Mouse (Mus musculus) naive thymus-derived CD4-positive, alpha-beta T cell, adult 5 months (primary cell): ENCODE measurements around the gene Vmn2r21. TPM values are rescaled to one million over a fixed set of nuclear protein-coding genes. Genes with fewer than 3 reads are reported as not detected.

Source experiments
- polyA plus RNA-seq: library from polyadenylated mRNA; unstranded; fragments of 100-300 nt; shearing (Covaris generic); gene quantifications from one replicate; pipeline ENCODE4 v1.2.1, GENCODE M21; 2017

Gene Vmn2r21
- not detected for polyA plus RNA-seq

DNA sequence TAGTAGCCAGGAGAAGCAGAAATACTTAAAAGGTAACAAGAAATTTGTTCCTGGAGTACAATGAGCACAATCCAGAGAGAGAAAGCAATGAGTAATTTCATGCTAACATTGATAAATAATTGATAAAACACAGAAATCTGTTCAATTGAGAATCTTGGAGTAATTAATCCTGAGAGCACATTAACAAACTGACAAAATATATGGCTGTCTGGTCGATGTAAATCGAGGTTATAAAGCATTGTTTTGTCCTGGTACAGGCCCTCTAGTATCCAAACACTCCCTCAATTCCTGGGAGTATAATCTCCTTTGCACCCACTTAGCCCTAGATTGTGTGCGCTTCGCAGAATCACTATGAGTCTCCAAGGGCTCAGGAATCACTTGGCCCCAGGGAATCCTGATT, at the start of gene Vmn2r21:
Gene Vmn2r21 (minus strand): TSS at position 101 of the 400 bp plus-strand sequence.

Other genes starting within 250 kb of the Vmn2r21 start
- 0.22 TPM for gene Clec4e, start 243.5 kb downstream of the Vmn2r21 start, polyA plus RNA-seq
- gene Vmn2r19, start 225.1 kb downstream of the Vmn2r21 start, polyA plus RNA-seq: not detected
- gene Vmn2r20, start 115.3 kb downstream of the Vmn2r21 start, polyA plus RNA-seq: 0.04 TPM
- not detected for gene Vmn2r22, start 117.3 kb upstream of the Vmn2r21 start, polyA plus RNA-seq
- gene Vmn2r23, start 169.3 kb upstream of the Vmn2r21 start, polyA plus RNA-seq: 0.05 TPM
- gene Vmn2r24, start 245.5 kb upstream of the Vmn2r21 start, polyA plus RNA-seq: not detected